Mouse (Mus musculus) layer of hippocampus, adult 9-10 months (tissue): Measurements from ENCODE around the gene Gigyf1.

Experiments
- DNase-seq: peaks from one replicate; pipeline ENCODE4 v3.0.0; 2022; ENCODE audit warnings: low spot score

Gigyf1 gene

GRCm38 (mm10) chr5:137570691-137571586 lies 52.6 kb downstream of the Gigyf1 start:
- no peak for DNase-seq

- no peak for DNase-seq
Measured at GRCm38 (mm10) chr5:137574470-137574901, 56.1 kb downstream of the Gigyf1 start.
